8 mouse cellular contexts compared by ENCODE assay signal in the genomic region with DNA sequence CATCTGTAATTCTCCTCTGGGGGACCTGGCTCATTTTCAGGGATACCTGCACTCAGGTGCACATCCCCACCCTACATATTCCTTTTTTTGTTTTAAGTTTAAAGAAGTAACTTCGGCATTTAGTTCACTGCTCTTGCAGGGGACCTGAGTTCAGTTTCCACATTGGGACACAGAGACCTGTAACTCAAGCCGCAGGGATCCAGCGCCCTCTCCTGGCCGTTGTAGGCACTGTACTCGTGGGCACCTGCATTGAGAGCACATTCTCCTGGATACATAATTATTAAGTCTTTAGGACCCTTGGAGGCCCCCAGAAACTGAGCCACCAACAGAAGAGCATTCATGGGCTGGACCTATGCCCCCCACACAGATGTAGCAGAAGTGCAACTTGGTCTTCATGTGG. TPM values are rescaled to one million over a fixed set of nuclear protein-coding genes. Genes with fewer than 3 reads are reported as not detected.
DNase-seq lines count a peak whose midpoint lies in the region; ATAC-seq and TF ChIP-seq lines count a peak whose summit lies in the region.

No protein-coding gene starts in this region.

- peak; percentile 95 for TF ChIP-seq CTCF in bone marrow macrophage, adult 2 months (IDR thresholded peaks at IDR 0.05; ENCODE audit: low read depth, low read length)
- TF ChIP-seq CTCF in kidney, postnatal 0 days (IDR thresholded peaks at IDR 0.05; ENCODE audit: low read depth), result peak; percentile 73

- peaks cover 2% of the 10 kb centered on the region; the same call in 1 of the 2 replicates for H3K36me3 ChIP-seq in hindbrain, embryonic 10.5 days
- no peaks in the 10 kb centered on the region for H3K36me3 ChIP-seq in hindbrain, embryonic 13.5 days
- H3K36me3 ChIP-seq in kidney, postnatal 0 days (ENCODE audit: insufficient read depth, low read length), result no peaks in the 10 kb centered on the region
- H3K36me3 ChIP-seq in macrophage (ENCODE audit: inconsistent target), result peaks cover 1% of the 10 kb centered on the region; the same call in 1 of the 2 replicates

- no peak overlapping the region for H3K27ac ChIP-seq in hindbrain, embryonic 10.5 days
- no peak overlapping the region for H3K27ac ChIP-seq in hindbrain, embryonic 13.5 days
- H3K27ac ChIP-seq in bone marrow macrophage, adult 2 months (ENCODE audit: insufficient read depth, low read depth, low read length), result no peak overlapping the region
- H3K27ac ChIP-seq in kidney, postnatal 0 days, result no peak overlapping the region
- peak overlapping the region; percentile 73 for H3K27ac ChIP-seq in macrophage

- H3K4me2 ChIP-seq in hindbrain, embryonic 13.5 days, result no peak overlapping the region
- H3K4me2 ChIP-seq in kidney, postnatal 0 days (ENCODE audit: low read length), result no peak overlapping the region

- H3K27me3 ChIP-seq in hindbrain, embryonic 10.5 days (ENCODE audit: insufficient read depth, poor library complexity, severe bottlenecking), result no peaks in the 10 kb centered on the region
- H3K27me3 ChIP-seq in hindbrain, embryonic 13.5 days, result no peaks in the 10 kb centered on the region
- H3K27me3 ChIP-seq in kidney, postnatal 0 days (ENCODE audit: insufficient read depth, low read length), result no peaks in the 10 kb centered on the region

- H3K9me3 ChIP-seq in hindbrain, embryonic 10.5 days, result no peaks in the 10 kb centered on the region
- no peaks in the 10 kb centered on the region for H3K9me3 ChIP-seq in hindbrain, embryonic 13.5 days
- H3K9me3 ChIP-seq in kidney, postnatal 0 days (replicated peaks; ENCODE audit: low read length), result no peaks in the 10 kb centered on the region

- peaks cover 78% of the 10 kb centered on the region for H3K79me2 ChIP-seq in macrophage (ENCODE audit: inconsistent target)

- TF ChIP-seq POLR2A in bone marrow macrophage, adult 2 months (IDR thresholded peaks at IDR 0.05; ENCODE audit: borderline replicate concordance, low read depth, low read length), result no peak

- DNase-seq in hindbrain, embryonic 10.5 days (ENCODE audit: low spot score), result peak; percentile 57
- peak; percentile 92 for DNase-seq in CD4-positive, CD25-positive, alpha-beta regulatory T cell, adult 2 months (ENCODE audit: low read depth, low spot score)
- peak; percentile 37 for DNase-seq in kidney, postnatal 0 days (ENCODE audit: low spot score)
- DNase-seq in testis, postnatal 14 days (ENCODE audit: low spot score), result peak; percentile 32

- H3K9ac ChIP-seq in hindbrain, embryonic 13.5 days, result no peak overlapping the region
- no peak overlapping the region for H3K9ac ChIP-seq in kidney, postnatal 0 days (ENCODE audit: low read depth, low read length)

- no peak for ATAC-seq in hindbrain, embryonic 13.5 days (ENCODE audit: low FRiP score)
- ATAC-seq in erythroblast, adult 5-6 weeks (replicated peaks; ENCODE audit: low FRiP score, poor library complexity, severe bottlenecking), result peak; percentile 71
- no peak for ATAC-seq in kidney, postnatal 0 days (replicated peaks; ENCODE audit: low FRiP score, low read depth)

- 48% methylated on average over 5 of the region's 5 CpGs for WGBS in hindbrain, embryonic 10.5 days
- WGBS in hindbrain, embryonic 13.5 days, result 36% methylated on average over 5 of the region's 5 CpGs
- WGBS in kidney, postnatal 0 days, result 46% methylated on average over 5 of the region's 5 CpGs
- 13% methylated on average over 5 of the region's 5 CpGs for WGBS in macrophage (ENCODE audit: missing documents)

- no peak overlapping the region for H3K4me3 ChIP-seq in hindbrain, embryonic 10.5 days
- H3K4me3 ChIP-seq in hindbrain, embryonic 13.5 days, result no peak overlapping the region
- peak overlapping the region; percentile 43; the same call in 1 of the 2 replicates for H3K4me3 ChIP-seq in bone marrow macrophage, adult 2 months (ENCODE audit: insufficient read depth, low read length)
- H3K4me3 ChIP-seq in kidney, postnatal 0 days (replicated peaks; ENCODE audit: low read depth, low read length), result no peak overlapping the region
- H3K4me3 ChIP-seq in macrophage (ENCODE audit: inconsistent target), result no peak overlapping the region; the same call in 1 of the 2 replicates

- peaks cover 9% of the 10 kb centered on the region; the same call in 1 of the 2 replicates for H3K4me1 ChIP-seq in hindbrain, embryonic 10.5 days (replicated peaks)
- 0 out of 2 replicates have a peak, but pooled peaks cover 4% of the 10 kb centered on the region for H3K4me1 ChIP-seq in hindbrain, embryonic 13.5 days (replicated peaks)
- H3K4me1 ChIP-seq in bone marrow macrophage, adult 2 months (ENCODE audit: control insufficient read depth, insufficient read depth, low read length), result peaks cover 24% of the 10 kb centered on the region
- peaks cover 7% of the 10 kb centered on the region for H3K4me1 ChIP-seq in kidney, postnatal 0 days (replicated peaks; ENCODE audit: insufficient read depth, low read length)

RNA-seq across cellular contexts. Expression of a gene that starts 26.8 kb away (rescaled TPM):
- 35.7 and 40.3 TPM in 2 replicates for polyA plus RNA-seq in hindbrain, embryonic 10.5 days (2016; fragmentation: Nextera tagmentation; extraction: Ambion mirVana)
- polyA plus RNA-seq in hindbrain, embryonic 13.5 days (2015; fragmentation: Nextera tagmentation; extraction: Ambion mirVana), result 30.5 and 33.3 TPM in 2 replicates
- polyA plus RNA-seq in bone marrow macrophage, adult 2 months (2012; ENCODE audit: insufficient read depth, insufficient read length, missing spikeins), result 50.8 and 57.5 TPM in 2 replicates
- total RNA-seq in erythroblast, adult 5-6 weeks (2015; ENCODE audit: low replicate concordance), result 59.2 and 64.6 TPM in 2 replicates
- total RNA-seq in erythroblast, adult 5-6 weeks (2017; ENCODE audit: low replicate concordance), result 52.6 and 67.6 TPM in 2 replicates
- 42.2 and 45.0 TPM in 2 replicates for polyA plus RNA-seq in kidney, postnatal 0 days (2015; fragmentation: Nextera tagmentation; extraction: Ambion mirVana)
- 100 to 1,000 TPM in 11 of 26 experiments, 10 to 100 TPM in 15; 22.8 to 143 (median 94.8) TPM for total RNA-seq in macrophage (2018; cell fraction: chromatin; rRNA removed)
- total RNA-seq in macrophage (2018; cell fraction: cytosol; rRNA removed), result 10 to 100 TPM; 26.2 to 42.3 (median 34.7) TPM
- 10 to 100 TPM; 14.8 to 97.0 (median 42.8) TPM for total RNA-seq in macrophage (2018; cell fraction: nucleus; rRNA removed)
- 35.9 to 71.7 TPM (median 43.5 TPM) in 3 replicates for polyA plus RNA-seq in macrophage (2018)

Comparison
In these comparisons a context has a peak if more than half of its experiments do, and no peak if none do; other contexts are left out.
1. DNase-seq: peak in every context shown above with its lines; median percentile 92 in CD4-positive, CD25-positive, alpha-beta regulatory T cell, adult 2 months; 57 in hindbrain, embryonic 10.5 days; 37 in kidney, postnatal 0 days; 32 in testis, postnatal 14 days.